Mouse (Mus musculus): Measurements from ENCODE around the gene H2-M1.

Gene H2-M1

GRCm38 (mm10) chr17:36672119-36672518 is at the start of gene H2-M1:
TSS of gene H2-M1 (minus strand) at chr17:36672219.
- in situ Hi-C loops (cut with MboI), result no loop called here

- in situ Hi-C loops (cut with MboI), result no loop called here
Observed at GRCm38 (mm10) chr17:36697693-36698092, 25.7 kb upstream of the H2-M1 start.

GRCm38 (mm10) chr17:36642566-36642965 is 29.5 kb downstream of the H2-M1 start, which contains the start of gene H2-M9:
TSS of gene H2-M9 (minus strand) at chr17:36642666.
- in situ Hi-C loops (cut with MboI), result no loop called here

Measured in mature B cell (primary cell).